Mouse (Mus musculus): ENCODE data around the gene Ints1. TPM values are rescaled to one million over a fixed set of nuclear protein-coding genes. Genes with fewer than 3 reads are reported as not detected.
A peak's percentile ranks its signal among the peaks of the same experiment; 100 is the strongest.

Ints1 gene
- polyA plus RNA-seq, 1 experiment from 2014 or later, result 16.9 TPM

- Histone ChIP-seq H3K4me1 (ENCODE audit: control insufficient read depth, insufficient read depth, low read length) (peaks cover 46% of the 10 kb centered on the region), H3K9ac (ENCODE audit: low read length) (peak within 1 kb of the TSS; percentile 96), H3K27ac (ENCODE audit: low read length) (peak within 1 kb of the TSS; percentile 93), H3K9me3 (replicated peaks; ENCODE audit: control insufficient read depth, low read length) (no peaks in the 10 kb centered on the region), H3K27me3 (ENCODE audit: control insufficient read depth, insufficient read depth, low read length) (no peaks in the 10 kb centered on the region), H3K36me3 (ENCODE audit: control insufficient read depth, insufficient read depth) (no peaks in the 10 kb centered on the region), H3K4me3 (ENCODE audit: low read length) (peak within 1 kb of the TSS; percentile 99), H3K4me2 (ENCODE audit: low read depth, low read length) (peak within 1 kb of the TSS; percentile 99)
- under 1% methylated on average over 92 of the region's 92 CpGs for WGBS
- ATAC-seq (replicated peaks; ENCODE audit: extremely low read depth, insufficient read depth, low FRiP score), result peak; percentile 84
These were observed 16.0 kb upstream of the Ints1 start, which contains the start of gene Mafk for GRCm38 (mm10) chr5:139791227-139792158. TSS of gene Mafk (plus strand) at chr5:139791513.

GRCm38 (mm10) chr5:139789466-139789865, 14.0 kb upstream of the Ints1 start:
- H3K4me1 ChIP-seq (ENCODE audit: control insufficient read depth, insufficient read depth, low read length), result peaks cover 26% of the 10 kb centered on the region
- H3K4me2 ChIP-seq (ENCODE audit: low read depth, low read length), result no peak overlapping the region
- no peaks in the 10 kb centered on the region for H3K36me3 ChIP-seq (ENCODE audit: control insufficient read depth, insufficient read depth)
- H3K9me3 ChIP-seq (replicated peaks; ENCODE audit: control insufficient read depth, low read length), result no peaks in the 10 kb centered on the region
- H3K27ac ChIP-seq (ENCODE audit: low read length), result no peak overlapping the region
- no peak overlapping the region for H3K9ac ChIP-seq (ENCODE audit: low read length)
- ATAC-seq (replicated peaks; ENCODE audit: extremely low read depth, insufficient read depth, low FRiP score), result no peak
- WGBS, result 60% methylated on average over 4 of the region's 4 CpGs
- no peak overlapping the region for H3K4me3 ChIP-seq (ENCODE audit: low read length)
- H3K27me3 ChIP-seq (ENCODE audit: control insufficient read depth, insufficient read depth, low read length), result no peaks in the 10 kb centered on the region

GRCm38 (mm10) chr5:139781406-139781805, 5.9 kb upstream of the Ints1 start:
- no peak overlapping the region for H3K27ac ChIP-seq (ENCODE audit: low read length)
- no peak overlapping the region for H3K9ac ChIP-seq (ENCODE audit: low read length)
- no peaks in the 10 kb centered on the region for H3K27me3 ChIP-seq (ENCODE audit: control insufficient read depth, insufficient read depth, low read length)
- H3K36me3 ChIP-seq (ENCODE audit: control insufficient read depth, insufficient read depth), result no peaks in the 10 kb centered on the region
- no peaks in the 10 kb centered on the region for H3K9me3 ChIP-seq (replicated peaks; ENCODE audit: control insufficient read depth, low read length)
- WGBS, result 62% methylated on average over 8 of the region's 8 CpGs
- H3K4me3 ChIP-seq (ENCODE audit: low read length), result no peak overlapping the region
- H3K4me2 ChIP-seq (ENCODE audit: low read depth, low read length), result no peak overlapping the region
- no peaks in the 10 kb centered on the region for H3K4me1 ChIP-seq (ENCODE audit: control insufficient read depth, insufficient read depth, low read length)
- ATAC-seq (replicated peaks; ENCODE audit: extremely low read depth, insufficient read depth, low FRiP score), result no peak

GRCm38 (mm10) chr5:139776966-139777365, 1.5 kb upstream of the Ints1 start:
- peaks cover 12% of the 10 kb centered on the region for H3K36me3 ChIP-seq (ENCODE audit: control insufficient read depth, insufficient read depth)
- H3K4me2 ChIP-seq (ENCODE audit: low read depth, low read length), result no peak overlapping the region
- H3K4me3 ChIP-seq (ENCODE audit: low read length), result no peak overlapping the region
- H3K9ac ChIP-seq (ENCODE audit: low read length), result no peak overlapping the region
- peaks cover 8% of the 10 kb centered on the region for H3K4me1 ChIP-seq (ENCODE audit: control insufficient read depth, insufficient read depth, low read length)
- H3K27me3 ChIP-seq (ENCODE audit: control insufficient read depth, insufficient read depth, low read length), result no peaks in the 10 kb centered on the region
- 66% methylated on average over 5 of the region's 5 CpGs for WGBS
- H3K9me3 ChIP-seq (replicated peaks; ENCODE audit: control insufficient read depth, low read length), result no peaks in the 10 kb centered on the region
- peak overlapping the region; percentile 36; the same call in 1 of the 2 replicates for H3K27ac ChIP-seq (ENCODE audit: low read length)
- peak; percentile 49 for ATAC-seq (replicated peaks; ENCODE audit: extremely low read depth, insufficient read depth, low FRiP score)

- Histone ChIP-seq H3K9ac (ENCODE audit: low read length) (no peak overlapping the region), H3K4me2 (ENCODE audit: low read depth, low read length) (no peak overlapping the region), H3K27ac (ENCODE audit: low read length) (no peak overlapping the region), H3K9me3 (replicated peaks; ENCODE audit: control insufficient read depth, low read length) (no peaks in the 10 kb centered on the region), H3K4me1 (ENCODE audit: control insufficient read depth, insufficient read depth, low read length) (no peaks in the 10 kb centered on the region), H3K27me3 (ENCODE audit: control insufficient read depth, insufficient read depth, low read length) (no peaks in the 10 kb centered on the region), H3K36me3 (ENCODE audit: control insufficient read depth, insufficient read depth) (peaks cover 63% of the 10 kb centered on the region), H3K4me3 (ENCODE audit: low read length) (no peak overlapping the region)
- 90% methylated on average over 8 of the region's 8 CpGs for WGBS
- no peak for ATAC-seq (replicated peaks; ENCODE audit: extremely low read depth, insufficient read depth, low FRiP score)
These were observed 7.3 kb downstream of the Ints1 start for GRCm38 (mm10) chr5:139768216-139768615.

- H3K4me3 ChIP-seq (ENCODE audit: low read length), result no peak overlapping the region
- peaks cover 63% of the 10 kb centered on the region for H3K36me3 ChIP-seq (ENCODE audit: control insufficient read depth, insufficient read depth)
- H3K4me2 ChIP-seq (ENCODE audit: low read depth, low read length), result no peak overlapping the region
- no peak overlapping the region for H3K9ac ChIP-seq (ENCODE audit: low read length)
- H3K4me1 ChIP-seq (ENCODE audit: control insufficient read depth, insufficient read depth, low read length), result no peaks in the 10 kb centered on the region
- H3K9me3 ChIP-seq (replicated peaks; ENCODE audit: control insufficient read depth, low read length), result no peaks in the 10 kb centered on the region
- ATAC-seq (replicated peaks; ENCODE audit: extremely low read depth, insufficient read depth, low FRiP score), result no peak
- 72% methylated on average over 11 of the region's 11 CpGs for WGBS
- H3K27me3 ChIP-seq (ENCODE audit: control insufficient read depth, insufficient read depth, low read length), result no peaks in the 10 kb centered on the region
- no peak overlapping the region for H3K27ac ChIP-seq (ENCODE audit: low read length)
These were observed 11.2 kb downstream of the Ints1 start for GRCm38 (mm10) chr5:139764296-139764695.

- Histone ChIP-seq H3K27me3 (ENCODE audit: control insufficient read depth, insufficient read depth, low read length) (no peaks in the 10 kb centered on the region), H3K36me3 (ENCODE audit: control insufficient read depth, insufficient read depth) (peaks cover 58% of the 10 kb centered on the region)
- 85% methylated on average over 16 of the region's 16 CpGs for WGBS
These were observed 17.4 kb downstream of the Ints1 start for GRCm38 (mm10) chr5:139758096-139758495.

GRCm38 (mm10) chr5:139756586-139756985, 18.9 kb downstream of the Ints1 start:
- H3K9me3 ChIP-seq (replicated peaks; ENCODE audit: control insufficient read depth, low read length), result no peaks in the 10 kb centered on the region
- no peak overlapping the region for H3K4me3 ChIP-seq (ENCODE audit: low read length)
- H3K4me2 ChIP-seq (ENCODE audit: low read depth, low read length), result no peak overlapping the region
- WGBS, result 81% methylated on average over 2 of the region's 2 CpGs
- peaks cover 46% of the 10 kb centered on the region for H3K36me3 ChIP-seq (ENCODE audit: control insufficient read depth, insufficient read depth)
- no peak overlapping the region for H3K27ac ChIP-seq (ENCODE audit: low read length)
- no peak for ATAC-seq (replicated peaks; ENCODE audit: extremely low read depth, insufficient read depth, low FRiP score)
- no peak overlapping the region for H3K9ac ChIP-seq (ENCODE audit: low read length)
- no peaks in the 10 kb centered on the region for H3K4me1 ChIP-seq (ENCODE audit: control insufficient read depth, insufficient read depth, low read length)
- no peaks in the 10 kb centered on the region for H3K27me3 ChIP-seq (ENCODE audit: control insufficient read depth, insufficient read depth, low read length)

More at GRCm38 (mm10) chr5:139758096-139758495, 17.4 kb downstream of the Ints1 start:
- no peak overlapping the region for H3K4me2 ChIP-seq (ENCODE audit: low read depth, low read length)
- no peaks in the 10 kb centered on the region for H3K4me1 ChIP-seq (ENCODE audit: control insufficient read depth, insufficient read depth, low read length)
- no peak for ATAC-seq (replicated peaks; ENCODE audit: extremely low read depth, insufficient read depth, low FRiP score)
- no peak overlapping the region for H3K9ac ChIP-seq (ENCODE audit: low read length)
- no peaks in the 10 kb centered on the region for H3K9me3 ChIP-seq (replicated peaks; ENCODE audit: control insufficient read depth, low read length)
- no peak overlapping the region for H3K4me3 ChIP-seq (ENCODE audit: low read length)
- H3K27ac ChIP-seq (ENCODE audit: low read length), result no peak overlapping the region

- WGBS, result 89% methylated on average over 12 of the region's 12 CpGs
- no peak for ATAC-seq (replicated peaks; ENCODE audit: extremely low read depth, insufficient read depth, low FRiP score)
- Histone ChIP-seq H3K4me3 (ENCODE audit: low read length) (no peak overlapping the region), H3K27me3 (ENCODE audit: control insufficient read depth, insufficient read depth, low read length) (no peaks in the 10 kb centered on the region), H3K9me3 (replicated peaks; ENCODE audit: control insufficient read depth, low read length) (no peaks in the 10 kb centered on the region), H3K4me2 (ENCODE audit: low read depth, low read length) (no peak overlapping the region), H3K9ac (ENCODE audit: low read length) (no peak overlapping the region), H3K27ac (ENCODE audit: low read length) (no peak overlapping the region), H3K36me3 (ENCODE audit: control insufficient read depth, insufficient read depth) (peaks cover 46% of the 10 kb centered on the region), H3K4me1 (ENCODE audit: control insufficient read depth, insufficient read depth, low read length) (no peaks in the 10 kb centered on the region)
These were observed 19.3 kb downstream of the Ints1 start for GRCm38 (mm10) chr5:139756135-139756534.

Data from heart, embryonic 16.5 days (tissue).